Mouse (Mus musculus) intestine, embryonic 14.5 days (tissue): ENCODE data around the gene Pla2g10. TPM values are rescaled to one million over a fixed set of nuclear protein-coding genes. Genes with fewer than 3 reads are reported as not detected.
"Not testable (repeated sequence)": the region's sequence is repeated elsewhere in the genome, so short reads cannot be mapped to it uniquely, and the experiment has no call there.

Source experiments
- ATAC-seq: fragments of 200-750 bp; cut with Nextera tagmentation; replicated peaks from 2 replicates; pipeline ENCODE4 v1.8.0; 2017; ENCODE audit warnings: low read depth, moderate number of reproducible peaks, moderate TSS enrichment, moderate library complexity; ENCODE audit not compliant: low FRiP score, low TSS enrichment
- DNase-seq: peaks from one replicate; pipeline ENCODE4 v3.0.0-alpha.2; 2018; ENCODE audit warnings: low spot score
- H3K27ac ChIP-seq: fragments of 300-500 bp; sonication (generic); 2 replicates; pipeline ENCODE4 v1.5.1; 2014; ENCODE audit warnings: low read depth, mild to moderate bottlenecking, control low read depth
- H3K27me3 ChIP-seq: fragments of 300-500 bp; sonication (generic); replicated peaks from 2 replicates; pipeline ENCODE4 v1.6.1; 2014; ENCODE audit warnings: low read length, control low read depth; ENCODE audit not compliant: control insufficient read depth, insufficient read depth
- H3K36me3 ChIP-seq: fragments of 300-500 bp; sonication (generic); 2 replicates; pipeline ENCODE4 v1.6.1; 2014; ENCODE audit warnings: low read length, control low read depth; ENCODE audit not compliant: control insufficient read depth, insufficient read depth
- H3K4me1 ChIP-seq: fragments of 300-500 bp; sonication (generic); replicated peaks from 2 replicates; pipeline ENCODE4 v1.6.1; 2014; ENCODE audit warnings: low read length, control low read depth, mixed read lengths; ENCODE audit not compliant: control insufficient read depth, insufficient read depth
- H3K4me2 ChIP-seq: fragments of 300-500 bp; sonication (generic); 2 replicates; pipeline ENCODE4 v1.6.1; 2014; ENCODE audit warnings: low read length
- H3K4me3 ChIP-seq: fragments of 300-500 bp; sonication (generic); 2 replicates; pipeline ENCODE4 v1.5.1; 2014; ENCODE audit warnings: low read depth, low read length, control low read depth, mixed read lengths
- H3K9ac ChIP-seq: fragments of 300-500 bp; sonication (generic); 2 replicates; pipeline ENCODE4 v1.6.1; 2014; ENCODE audit warnings: mild to moderate bottlenecking, low read length
- H3K9me3 ChIP-seq: fragments of 300-500 bp; sonication (generic); 2 replicates; pipeline ENCODE4 v1.6.1; 2016; ENCODE audit warnings: low read length, control low read depth; ENCODE audit not compliant: control insufficient read depth
- WGBS: fragments of 180-500 bp; shearing (Covaris S2); extraction: QIAGEN DNeasy Blood & Tissue Kit; methylation state at CpG from one replicate; pipeline ENCODE4 v1.1.7; 2014; 5-methylcytosine and 5-hydroxymethylcytosine counted together
- polyA plus RNA-seq: library from polyadenylated mRNA; unstranded; fragments of >200 nt; fragmentation: Nextera tagmentation; extraction: Ambion mirVana; gene quantifications from 2 replicates; pipeline ENCODE4 v1.2.1, GENCODE M21; 2014

Gene Pla2g10
- polyA plus RNA-seq, 1 experiment from 2014 or later = 0.31 TPM

DNA sequence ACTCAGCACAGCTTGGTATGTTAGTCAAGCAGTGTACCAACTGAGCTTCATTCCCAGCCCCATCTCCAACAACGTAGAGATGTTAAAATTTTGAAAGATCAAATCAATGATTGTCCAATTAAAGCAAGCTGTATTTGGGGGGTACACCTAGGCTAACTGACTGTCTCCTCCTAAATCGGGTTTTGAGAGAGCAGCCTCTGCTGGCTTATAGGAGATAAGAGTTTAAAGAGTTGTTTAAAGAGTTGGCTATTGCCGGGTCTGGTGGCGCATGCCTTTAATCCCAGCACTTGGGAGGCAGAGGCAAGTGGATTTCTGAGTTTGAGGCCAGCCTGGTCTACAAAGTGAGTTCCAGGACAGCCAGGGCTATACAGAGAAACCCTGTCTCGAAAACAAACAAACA is 59.9 kb downstream of the Pla2g10 start:
- not testable (repeated sequence) for H3K27me3 ChIP-seq, H3K36me3 ChIP-seq, DNase-seq, ATAC-seq, H3K9me3 ChIP-seq, H3K9ac ChIP-seq, H3K4me3 ChIP-seq
- Histone ChIP-seq H3K4me2 (peak overlapping the region; percentile 77), H3K4me1 (peaks cover 15% of the 10 kb centered on the region), H3K27ac (0 out of 2 replicates have a peak overlapping the region, but pooled peaks have one; percentile 87)
- 74% methylated on average over 5 of the region's 5 CpGs for WGBS

- H3K27ac ChIP-seq = no peak overlapping the region
- H3K4me3 ChIP-seq = no peak overlapping the region
- peaks cover 15% of the 10 kb centered on the region for H3K4me1 ChIP-seq
- H3K9me3 ChIP-seq = no peaks in the 10 kb centered on the region
- H3K4me2 ChIP-seq = no peak overlapping the region
- DNase-seq (no peak), ATAC-seq (no peak)
- peaks cover 12% of the 10 kb centered on the region for H3K36me3 ChIP-seq
- WGBS = 87% methylated on average over 1 of the region's 1 CpGs
- H3K27me3 ChIP-seq = no peaks in the 10 kb centered on the region
- no peak overlapping the region for H3K9ac ChIP-seq
Measured at GRCm38 (mm10) chr16:13669282-13669681, 61.5 kb downstream of the Pla2g10 start.

DNA sequence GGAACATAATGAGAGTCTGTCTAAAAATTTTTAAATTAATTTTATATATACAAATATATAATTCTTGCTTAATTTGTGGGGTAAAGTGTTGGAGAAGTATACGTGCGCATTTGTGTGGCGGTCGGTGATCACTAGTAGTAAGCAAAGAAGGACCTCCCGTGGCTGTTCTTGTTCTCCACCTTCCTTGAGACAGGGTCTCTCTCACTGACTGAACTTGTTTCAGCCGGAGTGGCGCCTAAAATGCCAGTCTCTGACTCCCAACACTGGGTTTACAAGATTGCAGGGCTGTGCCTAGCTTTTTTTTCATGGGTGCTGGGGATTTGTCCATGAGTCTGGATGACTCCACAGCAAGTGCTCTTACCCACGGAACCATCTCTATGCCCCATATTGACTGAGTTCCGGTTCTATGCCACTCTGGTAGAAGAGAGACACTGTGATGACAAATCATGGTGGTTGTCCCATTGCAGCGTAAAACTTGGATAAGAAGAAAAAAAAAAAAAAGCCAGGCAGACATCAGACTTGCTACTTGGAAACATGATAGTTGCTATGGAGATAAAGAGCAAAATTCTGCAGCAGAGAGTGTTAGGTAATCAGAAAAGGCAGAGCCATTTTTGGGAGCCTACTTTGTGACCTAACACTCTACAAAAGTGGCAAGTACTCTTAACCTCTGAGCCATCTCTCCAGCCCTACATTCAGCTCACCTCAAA is 62.2 kb downstream of the Pla2g10 start:
- ATAC-seq = no peak
- WGBS = 74% methylated on average over 10 of the region's 10 CpGs

GRCm38 (mm10) chr16:13667878-13668343 is 62.9 kb downstream of the Pla2g10 start, which contains the start of gene Parn:
Parn (minus strand) TSS chr16:13668170.
- H3K4me1 ChIP-seq = peaks cover 13% of the 10 kb centered on the region
- H3K4me2 ChIP-seq = peak within 1 kb of the TSS; percentile 82
- H3K9ac ChIP-seq = peak within 1 kb of the TSS; percentile 78
- peak within 1 kb of the TSS; percentile 85 for H3K4me3 ChIP-seq
- peak; percentile 86 for ATAC-seq
- H3K27me3 ChIP-seq = no peaks in the 10 kb centered on the region
- WGBS = under 1% methylated on average over 35 of the region's 35 CpGs
- DNase-seq = peak; percentile 95
- H3K27ac ChIP-seq = peak within 1 kb of the TSS; percentile 69; the same call in 1 of the 2 replicates
- no peaks in the 10 kb centered on the region for H3K9me3 ChIP-seq
- peaks cover 20% of the 10 kb centered on the region for H3K36me3 ChIP-seq

More for the DNA sequence above, 62.2 kb downstream of the Pla2g10 start:
- peak overlapping the region; percentile 59; the same call in 1 of the 2 replicates for H3K27ac ChIP-seq
- no peaks in the 10 kb centered on the region for H3K27me3 ChIP-seq
- no peak for DNase-seq
- peak overlapping the region; percentile 85 for H3K4me3 ChIP-seq
- no peaks in the 10 kb centered on the region for H3K9me3 ChIP-seq
- H3K9ac ChIP-seq = peak overlapping the region; percentile 78
- H3K36me3 ChIP-seq = peaks cover 17% of the 10 kb centered on the region
- peak overlapping the region; percentile 82 for H3K4me2 ChIP-seq
- H3K4me1 ChIP-seq = peaks cover 15% of the 10 kb centered on the region

Other genes with a start within 250 kb of the Pla2g10 start
- gene Parn, start 62.8 kb downstream of the Pla2g10 start, polyA plus RNA-seq = 40.6 and 41.4 TPM in 2 replicates
- 43.3 and 50.1 TPM in 2 replicates for gene Bfar, start 59.1 kb downstream of the Pla2g10 start, polyA plus RNA-seq
- gene 3110001I22Rik, start 59.1 kb downstream of the Pla2g10 start, polyA plus RNA-seq = 5.5 and 6.0 TPM in 2 replicates
- 54.4 and 59.1 TPM in 2 replicates for gene Rrn3, start 49.7 kb upstream of the Pla2g10 start, polyA plus RNA-seq
- 158 and 173 TPM in 2 replicates for gene Ntan1, start 87.9 kb upstream of the Pla2g10 start, polyA plus RNA-seq
- 92.9 and 99.7 TPM in 2 replicates for gene Pdxdc1, start 172.1 kb upstream of the Pla2g10 start, polyA plus RNA-seq
- 8.1 and 8.3 TPM in 2 replicates for gene Mpv17l, start 172.2 kb upstream of the Pla2g10 start, polyA plus RNA-seq